Mouse (Mus musculus) intestine, embryonic 16.5 days (tissue): ENCODE data around the gene Samd4b. TPM values are rescaled to one million over a fixed set of nuclear protein-coding genes. Genes with fewer than 3 reads are reported as not detected.
A peak's percentile ranks its signal among the peaks of the same experiment; 100 is the strongest.

Source experiments
- ATAC-seq: fragments of 200-750 bp; cut with Nextera tagmentation; 2 replicates; pipeline ENCODE4 v1.8.0; 2017; ENCODE audit warnings: moderate TSS enrichment, moderate library complexity
- H3K27ac ChIP-seq: fragments of 300-500 bp; sonication (generic); 2 replicates; pipeline ENCODE4 v1.5.1; 2014; ENCODE audit warnings: mild to moderate bottlenecking, low read length
- H3K27me3 ChIP-seq: fragments of 300-500 bp; sonication (generic); replicated peaks from 2 replicates; pipeline ENCODE4 v1.6.1; 2014; ENCODE audit warnings: low read length, control low read depth, mixed read lengths; ENCODE audit not compliant: control insufficient read depth, insufficient read depth
- H3K36me3 ChIP-seq: fragments of 300-500 bp; sonication (generic); 2 replicates; pipeline ENCODE4 v1.6.1; 2014; ENCODE audit warnings: low read length, control low read depth; ENCODE audit not compliant: control insufficient read depth, insufficient read depth
- H3K4me1 ChIP-seq: fragments of 300-500 bp; sonication (generic); 2 replicates; pipeline ENCODE4 v1.6.1; 2014; ENCODE audit warnings: low read length, control low read depth, mixed read lengths; ENCODE audit not compliant: control insufficient read depth, insufficient read depth
- H3K4me2 ChIP-seq: fragments of 300-500 bp; sonication (generic); 2 replicates; pipeline ENCODE4 v1.6.1; 2014; ENCODE audit warnings: low read depth, low read length, control low read depth
- H3K4me3 ChIP-seq: fragments of 300-500 bp; sonication (generic); 2 replicates; pipeline ENCODE4 v1.5.1; 2014; ENCODE audit warnings: mild to moderate bottlenecking, low read length
- H3K9ac ChIP-seq: fragments of 300-500 bp; sonication (generic); 2 replicates; pipeline ENCODE4 v1.6.1; 2014; ENCODE audit warnings: low read depth, low read length
- H3K9me3 ChIP-seq: fragments of 300-500 bp; sonication (generic); 2 replicates; pipeline ENCODE4 v1.6.1; 2016; ENCODE audit warnings: low read length, control low read depth; ENCODE audit not compliant: control insufficient read depth
- WGBS: fragments of 180-500 bp; shearing (Covaris S2); extraction: QIAGEN DNeasy Blood & Tissue Kit; methylation state at CpG from one replicate; pipeline ENCODE4 v1.1.7; 2014; 5-methylcytosine and 5-hydroxymethylcytosine counted together
- polyA plus RNA-seq: library from polyadenylated mRNA; unstranded; fragments of >200 nt; fragmentation: Nextera tagmentation; extraction: Ambion mirVana; gene quantifications from 2 replicates; pipeline ENCODE4 v1.2.1, GENCODE M21; 2015

Gene Samd4b
- polyA plus RNA-seq, 1 experiment from 2014 or later = 7.8 TPM

DNA sequence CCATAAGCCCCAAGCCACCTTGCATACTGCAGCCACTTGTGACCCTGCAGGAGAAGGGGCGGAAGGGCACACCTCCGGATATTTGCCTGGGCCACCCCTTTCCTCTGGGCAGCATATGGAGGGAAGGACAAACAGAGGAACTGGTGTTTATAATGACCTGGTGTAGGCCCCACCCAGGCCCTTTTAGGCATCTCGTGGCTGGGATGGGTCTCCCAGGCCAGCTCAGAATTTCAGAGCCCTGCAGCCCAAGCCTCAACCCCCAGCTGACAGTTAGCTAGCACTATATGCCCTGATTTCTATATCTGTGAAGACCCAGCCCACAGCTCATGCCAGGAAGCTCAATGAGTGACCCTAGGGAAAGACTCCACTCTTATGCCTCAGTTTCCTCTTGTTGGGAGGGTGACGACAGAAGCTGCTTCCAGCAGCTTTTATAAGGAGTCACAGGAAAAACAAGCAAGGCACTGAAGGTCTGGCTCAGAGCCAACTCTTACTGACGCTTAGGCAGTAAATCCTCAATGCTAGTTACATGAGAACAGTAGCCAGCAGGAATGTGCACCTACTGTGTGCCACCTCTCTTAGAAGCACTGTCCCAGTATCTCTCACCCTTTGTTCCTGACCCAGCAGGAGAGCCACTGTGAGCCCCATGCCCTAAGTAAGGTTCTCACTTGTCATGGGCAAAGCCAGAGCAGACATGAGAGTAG is 26.8 kb downstream of the Samd4b start:
- peaks cover 62% of the 10 kb centered on the region for H3K4me1 ChIP-seq

DNA sequence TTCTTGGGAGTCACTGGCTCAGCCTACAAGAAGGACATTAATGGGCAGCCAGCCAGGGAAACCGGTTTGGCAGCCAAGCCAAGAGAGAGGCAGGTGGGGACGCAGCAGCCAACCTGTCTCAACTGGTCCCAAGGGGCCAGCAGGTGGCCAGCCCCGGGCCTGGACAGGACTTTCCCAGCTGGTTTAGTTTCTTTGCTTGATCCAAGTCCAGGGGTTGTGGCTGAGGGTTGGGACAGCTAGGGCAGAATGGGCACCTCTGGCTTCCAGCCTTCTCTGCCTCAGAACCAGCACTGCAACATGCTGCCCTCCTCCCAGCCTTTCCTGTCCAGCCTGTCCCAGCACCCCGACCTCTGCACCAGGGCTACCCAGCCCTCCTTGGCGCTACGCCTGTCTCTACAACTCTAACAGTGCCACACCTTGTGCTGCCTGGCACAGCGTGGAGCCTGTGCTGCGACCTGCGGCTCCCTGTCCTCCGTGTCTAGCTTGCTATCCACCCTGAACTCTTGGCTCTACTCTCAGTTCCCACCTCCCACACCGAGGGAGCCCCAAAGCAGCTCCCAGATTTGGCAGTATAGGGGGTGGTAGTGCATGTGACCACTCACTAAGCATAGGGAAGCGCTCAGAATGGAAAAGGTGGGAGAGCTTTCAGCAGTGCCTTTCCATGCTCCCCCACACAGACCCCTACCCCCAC is 27.5 kb downstream of the Samd4b start:
- H3K9me3 ChIP-seq = no peaks in the 10 kb centered on the region
- peak overlapping the region; percentile 37 for H3K9ac ChIP-seq
- no peak overlapping the region for H3K4me3 ChIP-seq
- H3K4me1 ChIP-seq = peaks cover 56% of the 10 kb centered on the region
- peak; percentile 83 for ATAC-seq
- H3K36me3 ChIP-seq = peaks cover 13% of the 10 kb centered on the region
- H3K4me2 ChIP-seq = peak overlapping the region; percentile 44
- no peaks in the 10 kb centered on the region for H3K27me3 ChIP-seq
- 42% methylated on average over 12 of the region's 12 CpGs for WGBS
- H3K27ac ChIP-seq = peak overlapping the region; percentile 92

More for the DNA sequence above, 26.8 kb downstream of the Samd4b start:
- Histone ChIP-seq H3K9me3 (no peaks in the 10 kb centered on the region), H3K36me3 (peaks cover 11% of the 10 kb centered on the region), H3K4me3 (no peak overlapping the region), H3K27ac (peak overlapping the region; percentile 92), H3K27me3 (no peaks in the 10 kb centered on the region), H3K9ac (peak overlapping the region; percentile 37), H3K4me2 (peak overlapping the region; percentile 44)
- 30% methylated on average over 5 of the region's 5 CpGs for WGBS
- peak; percentile 5 for ATAC-seq

DNA sequence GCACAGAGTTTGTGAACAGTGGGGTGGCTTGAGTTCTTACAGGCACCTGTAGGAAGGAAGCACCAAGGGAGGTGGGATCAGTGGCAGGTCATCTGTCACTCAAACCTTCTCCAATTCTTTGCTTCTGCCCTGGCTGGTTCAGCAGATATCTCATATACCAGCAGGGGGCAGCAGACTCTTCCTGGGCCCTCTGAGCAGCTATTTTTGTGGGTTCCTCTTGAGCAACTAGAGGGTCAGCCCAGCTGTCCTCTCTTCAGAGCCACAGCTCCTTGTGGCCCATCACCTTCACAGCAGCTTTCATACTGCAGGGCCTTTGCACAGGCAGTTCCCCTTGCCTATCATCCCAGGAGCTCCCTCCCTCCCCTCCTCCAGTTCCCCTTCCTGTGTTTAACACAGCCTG is 29.7 kb downstream of the Samd4b start:
- ATAC-seq = no peak
- Histone ChIP-seq H3K36me3 (peaks cover 32% of the 10 kb centered on the region), H3K9me3 (no peaks in the 10 kb centered on the region), H3K4me2 (no peak overlapping the region), H3K4me1 (peaks cover 40% of the 10 kb centered on the region), H3K27ac (no peak overlapping the region), H3K4me3 (no peak overlapping the region), H3K9ac (no peak overlapping the region), H3K27me3 (no peaks in the 10 kb centered on the region)

DNA sequence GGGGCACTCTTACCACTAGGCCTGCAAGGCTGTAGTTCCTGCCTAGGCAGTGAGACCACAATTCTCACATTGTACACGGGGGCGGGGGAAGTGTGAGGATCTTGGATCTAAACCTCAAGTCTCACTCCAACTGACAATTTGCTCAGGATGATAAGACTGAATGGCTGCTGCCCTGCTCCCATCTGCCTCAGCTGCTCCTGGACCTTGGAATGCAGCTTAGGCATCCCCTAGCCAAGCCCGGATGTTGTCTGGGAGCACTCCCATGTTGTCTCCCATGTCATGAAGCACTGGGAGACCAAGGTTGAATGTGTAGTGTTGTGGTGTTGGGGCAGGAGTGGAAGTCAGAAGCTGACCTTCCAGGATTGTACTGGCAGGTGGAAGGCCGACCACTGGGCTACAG is 30.4 kb downstream of the Samd4b start:
- no peak for ATAC-seq
- H3K36me3 ChIP-seq = peaks cover 32% of the 10 kb centered on the region
- H3K27me3 ChIP-seq = no peaks in the 10 kb centered on the region
- H3K4me3 ChIP-seq = no peak overlapping the region
- no peaks in the 10 kb centered on the region for H3K9me3 ChIP-seq
- H3K9ac ChIP-seq = no peak overlapping the region
- H3K4me2 ChIP-seq = no peak overlapping the region
- H3K4me1 ChIP-seq = peaks cover 34% of the 10 kb centered on the region
- no peak overlapping the region for H3K27ac ChIP-seq
- 96% methylated on average over 4 of the region's 4 CpGs for WGBS

DNA sequence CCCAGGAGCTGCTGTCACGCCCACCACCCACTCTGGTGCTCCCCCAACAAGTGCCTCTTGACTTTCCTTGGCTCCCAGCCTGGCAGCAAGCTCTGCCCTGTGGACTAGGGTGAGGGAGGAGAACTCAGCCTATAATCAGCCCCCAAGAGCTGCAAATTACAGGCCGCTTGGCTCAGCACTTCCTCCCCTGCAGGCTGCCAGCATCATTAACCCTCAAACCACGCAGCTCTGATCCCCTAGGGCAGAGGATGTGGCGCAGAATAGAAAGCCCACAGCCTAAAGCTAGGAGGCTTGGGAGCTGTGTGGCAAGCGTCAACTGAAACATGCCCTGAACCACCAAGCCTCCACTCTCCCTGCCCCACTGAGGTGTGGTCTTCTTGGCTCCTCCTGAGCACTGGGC is 32.5 kb downstream of the Samd4b start:
- Histone ChIP-seq H3K4me2 (no peak overlapping the region), H3K9ac (no peak overlapping the region), H3K9me3 (no peaks in the 10 kb centered on the region), H3K4me3 (no peak overlapping the region), H3K4me1 (peaks cover 13% of the 10 kb centered on the region), H3K36me3 (peaks cover 42% of the 10 kb centered on the region), H3K27ac (no peak overlapping the region), H3K27me3 (no peaks in the 10 kb centered on the region)
- 73% methylated on average over 5 of the region's 5 CpGs for WGBS
- no peak for ATAC-seq

DNA sequence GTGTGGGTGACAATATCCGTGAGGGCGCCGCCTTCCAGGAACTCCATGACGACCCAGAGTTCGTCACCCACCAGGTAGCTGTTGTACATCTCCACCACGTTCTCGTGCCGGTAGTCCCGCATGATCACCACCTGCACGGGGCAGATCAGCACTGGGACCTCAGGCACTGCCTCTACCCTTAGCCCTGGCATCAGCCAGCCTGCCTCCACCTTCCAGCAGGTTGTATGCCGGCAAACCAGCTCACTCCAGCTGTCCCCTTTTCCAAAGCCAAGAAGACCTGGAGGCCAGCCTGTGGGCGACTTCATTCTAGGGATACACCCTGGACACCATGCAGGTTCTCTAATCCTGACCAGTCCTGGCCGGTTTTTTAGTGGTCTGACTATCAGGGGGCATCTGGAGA is 35.0 kb downstream of the Samd4b start:
- H3K27ac ChIP-seq = no peak overlapping the region
- H3K4me1 ChIP-seq = peaks cover 6% of the 10 kb centered on the region
- peaks cover 50% of the 10 kb centered on the region for H3K36me3 ChIP-seq
- WGBS = 95% methylated on average over 13 of the region's 13 CpGs
- no peaks in the 10 kb centered on the region for H3K9me3 ChIP-seq
- H3K9ac ChIP-seq = no peak overlapping the region
- no peak for ATAC-seq
- no peaks in the 10 kb centered on the region for H3K27me3 ChIP-seq
- no peak overlapping the region for H3K4me3 ChIP-seq
- H3K4me2 ChIP-seq = no peak overlapping the region

DNA sequence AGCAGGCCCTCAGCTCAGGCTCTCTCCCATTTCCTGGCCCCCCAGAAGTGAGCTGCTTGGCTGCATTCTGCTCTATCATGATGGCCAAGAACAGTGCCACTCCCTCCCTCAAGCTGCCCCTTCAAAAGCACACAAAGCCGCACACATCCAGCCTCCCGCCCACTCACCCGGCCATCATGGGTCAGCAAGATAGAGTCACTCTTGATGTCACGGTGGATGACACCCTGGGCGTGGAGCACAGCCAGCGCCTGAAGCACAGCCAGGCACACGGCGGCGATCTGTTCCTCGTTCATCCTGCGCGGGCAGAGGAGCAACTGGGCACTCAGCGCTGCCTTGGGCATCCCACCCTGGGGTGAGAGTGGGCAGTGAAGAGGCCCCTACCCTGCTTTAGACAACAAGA is 35.6 kb downstream of the Samd4b start:
- Histone ChIP-seq H3K4me3 (no peak overlapping the region), H3K27me3 (no peaks in the 10 kb centered on the region), H3K27ac (no peak overlapping the region), H3K36me3 (peaks cover 46% of the 10 kb centered on the region), H3K9ac (no peak overlapping the region), H3K4me1 (peaks cover 6% of the 10 kb centered on the region), H3K9me3 (no peaks in the 10 kb centered on the region), H3K4me2 (no peak overlapping the region)
- no peak for ATAC-seq
- 92% methylated on average over 13 of the region's 13 CpGs for WGBS

DNA sequence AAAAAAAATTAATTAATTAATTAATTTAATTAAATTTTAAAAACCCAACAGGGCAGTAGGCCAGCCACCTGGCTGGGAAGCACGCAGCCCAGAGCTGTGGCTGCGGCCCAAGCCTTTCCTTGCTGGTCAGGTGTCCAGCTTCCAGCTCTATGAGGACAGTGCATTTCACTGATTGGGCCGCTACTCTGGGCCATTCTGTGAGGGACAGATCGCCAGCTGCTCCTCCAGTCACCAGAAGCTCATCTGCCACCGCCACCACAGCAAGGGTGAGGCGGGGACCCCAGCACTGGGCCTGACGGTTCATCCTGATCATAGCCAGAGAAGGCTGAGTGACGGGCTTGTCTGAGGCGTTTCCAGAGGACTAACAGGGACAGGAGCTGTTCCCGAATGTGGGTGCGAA is 36.0 kb downstream of the Samd4b start:
- WGBS = 89% methylated on average over 11 of the region's 11 CpGs
- Histone ChIP-seq H3K9me3 (no peaks in the 10 kb centered on the region), H3K4me3 (no peak overlapping the region), H3K4me2 (no peak overlapping the region), H3K36me3 (peaks cover 42% of the 10 kb centered on the region), H3K27me3 (no peaks in the 10 kb centered on the region), H3K9ac (no peak overlapping the region), H3K4me1 (peaks cover 6% of the 10 kb centered on the region), H3K27ac (no peak overlapping the region)
- no peak for ATAC-seq

DNA sequence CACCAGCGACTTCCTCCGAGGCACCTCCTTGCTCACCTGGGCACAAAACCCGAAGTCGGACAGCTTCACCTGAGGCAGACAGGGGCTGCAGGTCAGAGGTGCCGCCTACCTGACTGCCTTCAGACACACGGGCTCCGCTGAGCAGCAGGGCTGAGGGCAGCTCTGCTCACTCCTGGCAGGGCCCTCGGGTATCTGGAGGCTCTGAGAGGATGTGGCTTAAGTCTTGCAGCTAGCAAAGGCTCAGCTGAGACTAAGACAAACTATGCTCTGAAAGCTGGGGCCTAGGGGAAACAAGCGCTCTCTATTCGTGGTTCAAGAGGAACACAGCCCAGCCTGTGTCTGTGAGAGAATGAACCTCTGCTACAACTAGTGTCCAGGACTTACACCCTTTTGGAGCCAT is 37.1 kb downstream of the Samd4b start:
- H3K36me3 ChIP-seq = peaks cover 37% of the 10 kb centered on the region
- no peaks in the 10 kb centered on the region for H3K27me3 ChIP-seq
- no peak overlapping the region for H3K9ac ChIP-seq
- ATAC-seq = no peak
- H3K4me3 ChIP-seq = no peak overlapping the region
- no peak overlapping the region for H3K4me2 ChIP-seq
- no peaks in the 10 kb centered on the region for H3K9me3 ChIP-seq
- no peak overlapping the region for H3K27ac ChIP-seq
- H3K4me1 ChIP-seq = peaks cover 15% of the 10 kb centered on the region
- WGBS = 91% methylated on average over 10 of the region's 10 CpGs
